Comparison of ENCODE assay signal across 26 mouse cellular contexts in genomic region chr5:7961113-7961512, GRCm38 (mm10). TPM values are rescaled to one million over a fixed set of nuclear protein-coding genes. Genes with fewer than 3 reads are reported as not detected.
DNase-seq lines count a peak whose midpoint lies in the region; ATAC-seq and TF ChIP-seq lines count a peak whose summit lies in the region.
"Had no signal": no experiment of that assay in that cellular context is flagged by ENCODE, and none has a peak within 500 bp of the region (broad histone marks: within the 10 kb centered on the region; RNA-seq: fewer than 3 reads in every experiment).

No protein-coding gene starts in this region.

- peaks cover 4% of the 10 kb centered on the region; the same call in 1 of the 2 replicates for H3K36me3 ChIP-seq in liver, adult 2 months (ENCODE audit: control insufficient read depth, insufficient read depth, low read length)
- no peaks in the 10 kb centered on the region for H3K36me3 ChIP-seq in lung, postnatal 0 days (ENCODE audit: insufficient read depth, low read length)
- H3K36me3 ChIP-seq: embryonic facial prominence, embryonic 10.5 days; embryonic facial prominence, embryonic 12.5 days; forebrain, embryonic 10.5 days; forebrain, embryonic 12.5 days; G1E had no signal

- no peak for TF ChIP-seq EP300 in lung, postnatal 0 days (IDR thresholded peaks at IDR 0.05)

- no peaks in the 10 kb centered on the region for H3K9me3 ChIP-seq in lung, postnatal 0 days (ENCODE audit: low read length)
- H3K9me3 ChIP-seq: embryonic facial prominence, embryonic 10.5 days; embryonic facial prominence, embryonic 12.5 days; forebrain, embryonic 10.5 days; forebrain, embryonic 12.5 days; G1E had no signal

- 23% methylated on average over 7 of the region's 7 CpGs for WGBS in liver, adult 2 months
- WGBS in lung, postnatal 0 days = 78% methylated on average over 7 of the region's 7 CpGs

- no peak for TF ChIP-seq CTCF in gastrocnemius, adult 2 months (IDR thresholded peaks at IDR 0.05)
- no peak for TF ChIP-seq CTCF in liver, adult 2 months (IDR thresholded peaks at IDR 0.05; ENCODE audit: low read depth, low read length)
- no peak for TF ChIP-seq CTCF in lung, postnatal 0 days (IDR thresholded peaks at IDR 0.05)

- peak overlapping the region; percentile 71; the same call in 1 of the 2 replicates for H3K9ac ChIP-seq in liver, adult 2 months (ENCODE audit: low read depth, low read length)
- no peak overlapping the region for H3K9ac ChIP-seq in lung, postnatal 0 days (replicated peaks; ENCODE audit: low read depth)
- H3K9ac ChIP-seq: embryonic facial prominence, embryonic 12.5 days had no signal

- peaks cover 10% of the 10 kb centered on the region; the same call in 1 of the 2 replicates for H3K79me2 ChIP-seq in liver, adult 2 months (ENCODE audit: control insufficient read depth, insufficient read depth, low read length)

- ATAC-seq in lung, postnatal 0 days = no peak
- ATAC-seq: activated CD4-positive, CD25-positive, alpha-beta regulatory T cell, adult 4 months; CD4-positive, CD25-positive, alpha-beta regulatory T cell, adult 4 months; forebrain, embryonic 14.5 days; forebrain, embryonic 16.5 days had no signal

- no peak for TF ChIP-seq POLR2A in liver, adult 2 months (IDR thresholded peaks at IDR 0.05; ENCODE audit: extremely low read depth, insufficient read depth, low read length)

- no peaks in the 10 kb centered on the region for H3K27me3 ChIP-seq in liver, adult 2 months (ENCODE audit: control insufficient read depth, insufficient read depth, low read length)
- H3K27me3 ChIP-seq in lung, postnatal 0 days (replicated peaks; ENCODE audit: insufficient read depth, low read length) = no peaks in the 10 kb centered on the region
- H3K27me3 ChIP-seq: CH12.LX; embryonic facial prominence, embryonic 12.5 days; forebrain, embryonic 12.5 days had no signal

- peak overlapping the region; percentile 85 for H3K27ac ChIP-seq in gastrocnemius, adult 2 months
- peak overlapping the region; percentile 91 for H3K27ac ChIP-seq in liver, adult 2 months (replicated peaks; ENCODE audit: insufficient read depth, low read depth, low read length)
- H3K27ac ChIP-seq in lung, postnatal 0 days (ENCODE audit: low read length) = no peak overlapping the region
- H3K27ac ChIP-seq: embryonic facial prominence, embryonic 10.5 days; embryonic facial prominence, embryonic 12.5 days; forebrain, embryonic 12.5 days had no signal

- intact Hi-C loops in gastrocnemius, adult 2 months (cut with DNase I) = no loop called here

- DNase-seq in gastrocnemius, adult 2 months = no peak
- no peak for DNase-seq in gastrocnemius, postnatal 4 days (ENCODE audit: low spot score in 2 of 2)
- peak; percentile 57 for DNase-seq in liver, adult 2 months (ENCODE audit: extremely low read depth, low read depth, low spot score)
- DNase-seq in liver = no peak
- no peak for DNase-seq in lung, postnatal 0 days (ENCODE audit: low spot score)
- DNase-seq in lung, postnatal 4 days = no peak
- DNase-seq in gonadal fat pad, adult 2 months (ENCODE audit: low read depth) = peak; percentile 56
- no peak for DNase-seq in layer of hippocampus, adult 8-10 months (ENCODE audit: low spot score in 2 of 2)
- DNase-seq: adrenal gland, adult 8-10 months; adrenal gland, postnatal 14 days; B cell, adult 2 months; cerebellum, adult 11-12 months; cerebellum, adult 2 months; cerebellum, adult 9-10 months; cerebellum, postnatal 10 days; cerebellum, postnatal 25 days had no signal

- H3K4me3 ChIP-seq in gastrocnemius, adult 2 months = peak overlapping the region; percentile 65
- H3K4me3 ChIP-seq in liver, adult 2 months (ENCODE audit: insufficient read depth, low read depth, low read length) = peak overlapping the region; percentile 74
- no peak overlapping the region for H3K4me3 ChIP-seq in lung, postnatal 0 days (ENCODE audit: low read depth, low read length)

- peaks cover 26% of the 10 kb centered on the region for H3K4me1 ChIP-seq in liver, adult 2 months (ENCODE audit: control insufficient read depth, insufficient read depth, low read length)
- no peaks in the 10 kb centered on the region for H3K4me1 ChIP-seq in lung, postnatal 0 days (ENCODE audit: insufficient read depth, low read depth, low read length)

- H3K4me2 ChIP-seq in lung, postnatal 0 days (replicated peaks; ENCODE audit: low read depth, low read length) = 0 out of 2 replicates have a peak overlapping the region, but pooled peaks have one; percentile 50

RNA-seq across cellular contexts. Expression of gene Steap4, which starts 0.9 kb away (rescaled TPM):
- total RNA-seq in gastrocnemius, adult 2 months (2021) = 10 to 100 TPM; 20.0 to 20.8 TPM
- total RNA-seq in gastrocnemius, postnatal 4 days (2021) = 10 to 100 TPM; 31.9 to 32.8 TPM
- 76.6 and 90.1 TPM in 2 replicates for total RNA-seq in liver, adult 2 months (2014; rRNA removed)
- polyA plus RNA-seq in liver, adult 2 months (2012; rRNA removed) = 38.3 and 40.9 TPM in 2 replicates
- polyA plus RNA-seq in lung, postnatal 0 days (2015; fragmentation: Nextera tagmentation; extraction: Ambion mirVana) = 6.4 and 19.5 TPM in 2 replicates
- polyA plus RNA-seq in gonadal fat pad, adult 2 months (2012; rRNA removed) = 111 and 124 TPM in 2 replicates
- total RNA-seq in layer of hippocampus, adult 8-10 months (2022) = under 1 TPM in 3 of 4 experiments, not detected in 1; 0.19 to 0.43 (median 0.31) TPM
- total RNA-seq: G1E had no signal
- polyA plus RNA-seq: activated CD4-positive, CD25-positive, alpha-beta regulatory T cell, adult 4 months; CD4-positive, CD25-positive, alpha-beta regulatory T cell, adult 4 months; forebrain, embryonic 14.5 days; G1E had no signal

Comparison
In these comparisons a context has a peak if more than half of its experiments do, and no peak if none do; other contexts are left out.
1. DNase-seq: peak in liver, adult 2 months (single experiment) and gonadal fat pad, adult 2 months (single experiment); none in gastrocnemius, adult 2 months (single experiment), gastrocnemius, postnatal 4 days (0 of 2), liver (single experiment), lung, postnatal 0 days (single experiment), lung, postnatal 4 days (0 of 2) and layer of hippocampus, adult 8-10 months (0 of 2).
2. RNA of gene Steap4, which starts 0.9 kb away (total RNA-seq): 76.6 to 90.1 TPM in liver, adult 2 months, 31.9 to 32.8 TPM in gastrocnemius, postnatal 4 days and 20.0 to 20.8 TPM in gastrocnemius, adult 2 months; 0.19 to 0.43 TPM in layer of hippocampus, adult 8-10 months; every median in the first group is over 10 times any median in the second.